Mouse (Mus musculus) ES-Bruce4 (cell line): ENCODE data around the gene Gm49337.

Source experiments
- CTCF ChIP-seq: IDR thresholded peaks from one replicate; pipeline ENCODE4 v1.8.1; 2011; ENCODE audit warnings: low read depth, low read length
- EP300 ChIP-seq: IDR thresholded peaks from 2 replicates; pipeline ENCODE4 v1.6.1; 2011; ENCODE audit warnings: low read depth, low read length; ENCODE audit not compliant: insufficient read depth

DNA sequence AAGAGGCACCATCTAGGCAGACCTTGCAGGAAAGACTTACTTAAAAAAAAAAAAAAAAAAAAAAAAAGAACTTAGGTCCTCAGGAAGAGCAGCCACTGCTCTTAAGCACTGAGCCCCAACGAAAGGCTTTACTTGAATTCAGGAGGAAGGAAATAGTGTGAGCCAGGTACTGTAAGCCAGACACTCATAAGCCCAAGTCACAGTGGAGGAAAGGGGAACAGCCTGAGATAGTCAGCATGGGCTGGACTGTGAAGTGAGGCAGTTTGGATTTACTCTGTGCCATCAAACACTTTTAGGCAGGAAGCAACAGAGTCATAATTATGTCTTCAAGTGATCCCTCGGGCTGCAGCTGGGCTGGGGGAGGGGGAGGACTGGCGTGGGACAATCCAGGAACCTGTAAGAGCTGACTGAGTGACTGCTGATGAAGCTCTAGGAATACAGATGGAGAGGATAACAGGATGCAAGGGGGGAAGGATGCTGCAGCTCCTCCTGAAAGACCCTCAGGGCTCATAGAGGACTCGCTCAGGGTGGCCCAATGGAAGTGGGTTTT is 19.2 kb downstream of the Gm49337 start:
- TF ChIP-seq EP300 (no peak), CTCF (no peak)
